Mouse (Mus musculus): Measurements from ENCODE around the gene Csdc2.
A peak's percentile ranks its signal among the peaks of the same experiment; 100 is the strongest.
"Not testable (repeated sequence)": the region's sequence is repeated elsewhere in the genome, so short reads cannot be mapped to it uniquely, and the experiment has no call there.

Gene Csdc2

DNA sequence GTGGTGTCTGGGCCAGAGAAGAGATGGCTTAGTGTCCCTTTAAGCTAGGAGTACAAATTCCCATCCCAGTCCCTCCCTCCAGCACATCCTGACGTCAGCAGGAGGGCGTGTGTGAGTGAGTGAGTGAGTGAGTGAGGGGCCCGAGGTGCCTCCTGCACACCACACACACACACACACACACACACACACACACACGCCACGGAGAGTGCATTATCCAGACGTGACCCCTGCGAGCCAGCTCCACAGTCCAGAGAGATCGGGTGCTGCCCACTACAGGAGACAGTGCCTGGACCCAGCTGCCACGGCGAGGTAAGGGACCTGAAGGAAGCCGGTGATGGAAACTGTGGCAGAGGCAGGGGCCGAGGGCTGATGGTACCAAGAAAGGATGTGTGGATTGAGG lies at the start of gene Csdc2:
Csdc2 (plus strand) TSS at position 81 of the 400 bp plus-strand sequence.
- peak; percentile 67 for DNase-seq

DNA sequence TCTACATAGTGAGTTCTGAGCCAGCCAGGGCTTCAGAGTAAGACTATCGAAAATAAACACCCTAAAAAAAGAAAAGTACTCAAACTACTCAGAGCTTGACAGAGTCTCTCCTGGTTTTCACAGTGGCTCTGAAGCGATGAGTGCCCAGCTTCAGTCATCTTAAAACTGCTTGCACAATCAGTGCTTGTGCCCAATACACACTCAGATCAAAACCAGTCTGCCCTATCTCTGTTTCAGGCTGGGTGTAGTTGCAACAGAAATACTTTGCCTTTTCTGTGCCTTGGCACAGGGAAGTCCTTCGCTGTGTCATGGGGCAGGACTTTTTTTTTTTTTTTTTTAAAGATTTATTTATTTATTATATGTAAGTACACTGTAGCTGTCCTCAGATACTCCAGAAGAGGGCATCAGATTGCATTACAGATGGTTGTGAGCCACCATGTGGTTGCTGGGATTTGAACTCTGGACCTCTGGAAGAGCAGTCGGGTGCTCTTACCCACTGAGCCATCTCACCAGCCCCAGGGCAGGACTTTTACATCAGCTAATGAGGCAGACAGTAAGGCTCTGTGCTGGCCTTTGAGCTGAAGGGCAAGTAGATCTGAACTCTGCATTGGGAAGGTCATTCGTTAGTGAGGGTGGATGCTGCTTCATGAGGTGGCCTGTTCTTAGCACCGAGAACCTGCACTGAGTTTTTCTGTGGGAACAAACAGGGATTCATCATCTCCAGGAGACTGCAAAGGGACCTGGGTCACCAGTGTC lies 49.6 kb upstream of the Csdc2 start:
- DNase-seq, result no peak

DNA sequence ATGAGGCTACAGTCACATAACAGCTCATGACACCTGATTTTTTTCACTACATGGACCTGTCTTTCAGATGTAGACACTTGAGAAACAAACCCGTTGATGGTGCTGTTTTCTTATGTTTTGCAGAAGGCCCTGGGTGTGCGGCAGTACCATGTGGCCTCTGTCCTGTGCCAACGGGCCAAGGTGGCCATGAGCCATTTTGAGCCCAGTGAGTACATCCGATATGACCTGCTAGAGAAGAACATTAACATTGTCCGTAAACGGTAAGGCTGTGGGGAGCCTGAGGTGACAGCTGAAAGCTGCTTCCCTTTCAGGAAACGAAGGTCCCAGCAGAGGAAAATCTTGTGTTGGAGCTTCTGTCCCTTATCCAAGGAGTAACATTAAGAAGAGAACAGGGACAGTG lies 47.4 kb upstream of the Csdc2 start:
- no peak for DNase-seq

DNA sequence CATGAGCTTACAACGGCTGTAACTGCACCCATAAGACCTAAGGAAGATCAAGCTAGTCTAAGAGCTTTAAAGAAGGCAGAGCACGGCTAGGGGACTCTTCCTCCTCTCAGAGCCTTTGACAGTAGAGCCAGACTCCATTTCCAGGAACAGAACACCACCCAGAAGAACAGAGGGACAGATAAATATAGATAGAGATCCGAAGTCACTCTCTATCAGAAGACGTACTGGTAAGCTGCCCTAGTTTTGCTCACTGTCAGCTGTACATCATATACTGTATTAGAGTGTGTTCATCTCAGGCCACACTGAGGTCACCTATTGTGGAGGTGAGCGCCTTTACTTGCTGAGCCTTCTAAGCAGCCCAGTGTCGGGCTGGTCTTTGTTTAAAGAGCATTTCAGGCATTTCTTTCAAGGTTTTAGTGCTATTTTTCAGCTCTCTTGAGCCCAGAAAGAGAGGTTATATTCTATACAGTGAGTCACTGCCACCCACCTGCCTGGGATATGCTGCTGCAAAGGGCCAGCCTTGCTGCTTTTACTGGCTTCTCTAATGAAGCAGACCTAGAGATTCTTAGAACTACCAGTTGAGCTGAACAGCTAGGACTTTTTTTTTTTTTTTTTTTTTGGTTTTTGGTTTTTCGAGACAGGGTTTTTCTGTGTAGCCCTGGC lies 45.3 kb upstream of the Csdc2 start:
- no peak for DNase-seq

GRCm38 (mm10) chr15:81891822-81892580 lies 44.6 kb upstream of the Csdc2 start:
- no peak for DNase-seq

DNA sequence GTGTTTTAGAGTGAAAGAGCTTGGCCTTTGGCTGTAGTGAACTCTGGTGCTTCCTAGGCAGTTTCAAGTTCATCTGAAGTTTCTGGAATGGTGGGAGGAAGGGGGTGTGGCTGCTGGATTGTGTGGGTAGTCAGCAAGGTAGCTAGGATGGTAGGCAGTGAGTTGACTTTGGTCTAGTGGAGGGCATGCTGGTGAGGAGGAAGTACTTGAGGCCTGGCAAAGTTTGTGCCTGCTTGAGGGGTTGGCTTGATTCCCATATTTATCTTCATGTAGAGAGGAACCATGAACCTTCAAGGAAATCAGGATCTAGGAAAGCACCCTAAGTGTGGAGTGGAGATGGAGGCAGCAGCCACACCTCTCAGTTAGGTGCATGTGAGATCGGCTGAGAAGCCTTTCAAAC lies 42.6 kb upstream of the Csdc2 start:
- peak; percentile 54 for DNase-seq

GRCm38 (mm10) chr15:81896407-81896806 lies 40.2 kb upstream of the Csdc2 start:
- no peak for DNase-seq

DNA sequence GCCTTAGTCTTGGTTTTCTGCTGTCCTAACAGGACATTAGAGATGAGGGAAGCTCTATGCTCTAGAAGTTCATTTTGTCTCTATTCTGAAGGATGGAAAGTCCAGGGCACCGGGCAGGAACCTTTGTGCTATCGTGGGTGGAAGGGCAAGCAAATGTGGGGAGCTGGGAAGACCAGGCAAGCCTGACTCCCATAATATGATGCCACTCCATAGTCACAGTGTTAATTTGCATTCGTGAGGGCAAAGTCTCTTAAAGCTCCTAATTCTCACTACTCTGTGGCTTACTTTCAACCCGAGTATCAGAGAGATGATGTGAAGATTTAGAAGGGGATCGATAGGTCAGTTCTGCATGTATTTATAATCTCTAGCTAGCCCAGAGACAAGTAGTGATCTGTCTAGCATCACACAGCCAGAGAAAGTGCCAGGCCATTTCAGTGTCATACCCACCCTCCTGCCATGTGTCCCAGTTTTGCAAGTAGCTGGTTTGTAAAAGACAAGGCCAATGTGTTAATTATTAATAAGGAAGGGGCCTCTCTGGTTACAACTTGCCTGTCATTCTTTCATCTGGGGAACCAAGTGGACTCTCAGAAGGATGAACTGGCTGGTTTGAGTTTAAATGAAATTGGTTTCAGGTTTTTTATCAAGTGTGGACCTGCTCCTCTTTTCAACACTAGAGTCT lies 38.8 kb upstream of the Csdc2 start:
- DNase-seq, result no peak

DNA sequence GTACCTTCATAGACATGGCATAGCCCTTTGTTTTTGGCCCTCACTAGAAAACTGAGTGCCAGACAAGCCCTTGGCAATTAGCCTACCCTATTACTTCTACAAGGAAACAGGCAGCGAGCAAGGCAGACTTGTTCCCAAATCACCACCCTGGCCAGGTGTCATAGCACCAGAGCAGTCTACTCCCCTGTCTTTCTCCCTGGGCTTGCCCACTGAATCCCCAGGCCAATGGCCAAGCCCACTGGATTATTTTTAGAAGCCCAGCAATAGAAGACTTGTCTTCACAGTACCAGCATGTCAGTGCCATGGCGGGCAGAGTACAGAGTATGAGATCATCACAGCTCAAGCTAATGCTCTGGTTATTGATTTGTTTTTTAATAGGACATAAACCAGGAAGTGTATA lies 37.8 kb upstream of the Csdc2 start:
- DNase-seq, result no peak

GRCm38 (mm10) chr15:81904939-81905338 lies 31.6 kb upstream of the Csdc2 start:
- peak; percentile 81 for DNase-seq

- DNase-seq, result no peak
Measured at GRCm38 (mm10) chr15:81907953-81908352, 28.6 kb upstream of the Csdc2 start.

DNA sequence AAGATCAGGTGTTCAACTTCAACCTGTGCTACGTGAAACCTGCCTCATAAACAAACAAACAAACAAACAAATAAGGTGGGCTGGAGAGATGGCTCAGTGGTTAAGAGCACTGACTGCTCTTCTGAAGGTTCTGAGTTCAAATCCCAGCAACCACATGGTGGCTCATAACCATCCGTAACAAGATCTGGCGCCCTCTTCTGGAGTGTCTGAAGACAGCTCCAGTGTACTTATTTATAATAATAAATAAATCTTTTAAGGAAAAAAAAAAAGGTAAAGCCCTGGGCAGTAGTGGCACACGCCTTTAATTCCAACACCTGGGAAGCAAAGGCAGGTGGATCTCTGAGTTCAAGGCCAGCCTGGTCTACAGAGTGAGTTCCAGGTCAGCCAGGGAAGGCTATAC lies 27.8 kb upstream of the Csdc2 start:
- DNase-seq, result not testable (repeated sequence)

- DNase-seq, result no peak
Measured at GRCm38 (mm10) chr15:81912498-81912897, 24.1 kb upstream of the Csdc2 start.

GRCm38 (mm10) chr15:81914668-81915067 lies 21.9 kb upstream of the Csdc2 start:
- DNase-seq, result no peak

DNA sequence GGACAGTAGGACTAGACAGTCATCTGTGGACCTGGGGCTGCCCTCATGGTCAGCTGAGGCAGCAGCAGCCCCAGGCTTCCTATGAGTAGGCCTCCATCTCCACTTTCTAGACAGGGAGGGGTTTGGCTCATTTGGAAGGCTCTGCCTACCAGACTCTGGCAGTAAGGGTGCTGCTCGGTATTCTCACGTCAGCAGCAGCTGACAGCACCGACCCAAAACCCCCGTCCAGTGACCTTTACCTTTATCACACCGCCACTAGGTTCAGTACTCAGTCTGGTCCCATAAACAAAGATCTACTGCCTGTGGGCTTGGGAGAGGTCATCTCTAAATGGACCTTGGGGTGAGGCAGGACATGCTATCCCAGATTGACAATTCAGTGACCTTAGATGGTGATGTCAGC lies 20.9 kb upstream of the Csdc2 start:
- no peak for DNase-seq

- no peak for DNase-seq
Measured at GRCm38 (mm10) chr15:81917201-81917600, 19.4 kb upstream of the Csdc2 start.

DNA sequence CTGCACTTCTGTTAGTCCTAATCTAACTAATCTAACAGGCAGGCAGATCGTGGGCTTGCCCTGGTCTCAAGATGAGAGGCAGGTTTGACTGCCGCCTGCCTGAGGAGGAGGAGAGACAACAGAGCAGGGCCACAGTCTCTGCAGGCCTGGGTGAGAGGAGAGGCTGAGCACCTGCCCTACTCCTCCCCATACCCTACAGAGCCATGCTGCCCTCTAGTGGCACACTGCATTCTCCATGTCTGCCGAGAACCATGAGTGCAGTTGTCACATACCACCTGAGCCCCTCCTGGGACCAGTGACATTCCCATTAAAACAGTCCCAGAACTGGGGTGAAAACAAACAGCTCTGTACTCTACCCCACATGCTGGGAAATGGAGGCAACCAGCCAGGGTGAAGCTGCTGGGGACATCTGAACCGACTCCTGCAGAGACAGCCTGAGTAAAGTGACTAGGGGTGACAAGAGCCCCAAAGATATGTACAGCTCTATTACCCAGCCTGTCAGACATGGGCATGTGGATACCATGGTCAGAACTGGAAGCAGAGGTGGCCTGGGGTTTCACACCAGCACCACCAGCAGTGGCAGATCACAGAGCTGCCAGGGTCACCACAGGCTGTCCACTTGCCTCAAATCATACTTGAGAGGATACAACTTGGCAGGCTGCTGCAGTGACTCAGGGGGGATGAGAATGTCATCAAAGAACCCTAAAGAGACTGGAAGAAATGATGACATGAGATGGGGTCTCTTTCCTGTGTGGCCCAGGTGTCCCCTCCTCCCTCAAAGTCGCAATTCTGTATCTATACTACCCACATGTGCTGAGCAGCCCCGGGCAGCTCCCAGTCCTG lies 18.7 kb upstream of the Csdc2 start:
- DNase-seq, result peak; percentile 81

DNA sequence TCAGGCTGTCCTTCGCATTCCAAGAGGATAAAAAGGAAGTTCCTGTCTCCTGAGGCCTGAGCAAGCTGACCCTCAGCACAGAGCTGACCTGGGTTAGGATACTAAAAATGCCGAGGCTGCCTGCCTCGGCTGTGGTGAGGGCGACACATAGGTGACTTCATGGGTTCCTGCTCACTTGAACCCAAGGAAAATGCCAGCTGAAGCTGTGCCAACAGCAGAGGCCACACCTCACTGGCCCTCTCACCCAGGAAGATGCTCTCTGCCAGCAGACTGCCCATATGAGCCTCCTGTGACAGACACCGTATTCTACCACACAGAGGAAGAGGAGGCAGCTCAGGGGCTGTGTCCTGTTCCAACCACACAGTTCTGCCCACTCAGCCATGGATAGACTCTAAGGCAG lies 17.5 kb upstream of the Csdc2 start:
- DNase-seq, result peak; percentile 52

DNA sequence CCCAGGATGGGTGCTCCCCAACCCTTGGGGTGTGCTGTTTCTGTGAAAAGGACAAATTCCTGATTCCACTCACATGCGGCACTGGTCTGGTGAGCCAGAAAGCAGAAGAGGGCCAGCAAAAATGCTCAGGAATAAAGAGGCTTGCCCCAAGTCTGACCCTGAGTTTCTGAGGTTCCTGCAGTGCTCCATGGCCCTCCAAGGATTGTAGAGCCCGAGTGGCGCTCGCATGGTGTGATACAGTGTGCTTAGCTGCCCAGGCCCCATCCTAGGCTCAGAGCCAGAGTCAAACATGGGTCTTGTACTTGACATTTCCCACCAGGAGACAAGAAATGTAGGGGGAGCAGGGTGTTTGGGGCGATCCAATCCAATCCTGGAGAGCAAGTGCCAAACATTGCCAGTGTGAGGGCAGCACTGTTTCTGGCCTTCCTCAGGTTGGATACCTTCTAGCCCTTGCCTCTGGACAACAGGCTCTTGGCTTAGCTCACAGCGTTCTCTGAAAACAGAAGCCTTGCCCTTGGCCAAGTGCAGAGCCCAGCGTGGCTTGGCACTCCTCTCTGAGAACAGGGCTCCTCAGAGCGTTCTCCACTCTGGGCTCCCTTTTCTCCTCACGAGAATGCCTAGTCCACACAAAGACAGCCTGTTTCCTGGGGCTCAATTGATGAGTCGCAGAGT lies 15.9 kb upstream of the Csdc2 start:
- no peak for DNase-seq

DNA sequence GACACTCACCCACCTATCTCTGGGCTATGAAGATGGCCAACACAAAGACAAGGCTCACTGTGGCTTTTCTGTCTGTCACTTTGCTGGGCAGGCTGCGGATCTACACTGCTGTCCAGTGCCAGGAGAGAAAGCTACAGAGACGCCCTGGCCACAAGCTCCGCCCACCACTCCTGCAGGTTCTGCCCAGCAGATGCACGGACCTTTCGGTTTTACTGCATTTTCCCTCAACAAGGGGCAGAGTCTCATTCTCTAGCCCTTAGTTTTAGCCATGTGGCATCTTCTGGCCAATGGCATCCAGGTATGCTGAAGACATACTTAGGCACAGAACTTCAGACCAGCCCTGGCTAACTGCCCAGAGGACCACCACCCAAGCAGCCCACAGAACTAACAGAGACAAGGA lies 15.3 kb upstream of the Csdc2 start:
- DNase-seq, result no peak

- DNase-seq, result no peak
Measured at GRCm38 (mm10) chr15:81924933-81925332, 11.6 kb upstream of the Csdc2 start.

Data from kidney, adult 18-20 months (tissue).